11 mouse cellular contexts compared by ENCODE assay signal in genomic region chr10:81388505-81389055, GRCm38 (mm10). TPM values are rescaled to one million over a fixed set of nuclear protein-coding genes. Genes with fewer than 3 reads are reported as not detected.
A peak's percentile ranks its signal among the peaks of the same experiment; 100 is the strongest.
DNase-seq lines count a peak whose midpoint lies in the region; ATAC-seq and TF ChIP-seq lines count a peak whose summit lies in the region.
"Had no signal": no experiment of that assay in that cellular context is flagged by ENCODE, and none has a peak within 500 bp of the region (broad histone marks: within the 10 kb centered on the region; RNA-seq: fewer than 3 reads in every experiment).

Gene Gm48552 (plus strand): TSS chr10:81389005.

- no peak for TF ChIP-seq CTCF in forebrain, postnatal 0 days (IDR thresholded peaks at IDR 0.05; ENCODE audit: low read depth)
- TF ChIP-seq CTCF in stomach, postnatal 0 days (IDR thresholded peaks at IDR 0.05; ENCODE audit: low read depth) = no peak
- no peak for TF ChIP-seq CTCF in lung, adult 2 months (IDR thresholded peaks at IDR 0.05; ENCODE audit: insufficient read depth, low read length)

- DNase-seq in forebrain, embryonic 10.5 days (ENCODE audit: extremely low spot score, low spot score) = no peak
- DNase-seq in forebrain, postnatal 0 days = no peak
- DNase-seq in neural tube, embryonic 11.5 days (ENCODE audit: low spot score) = no peak
- no peak for DNase-seq in neural tube, embryonic 10.5 days (ENCODE audit: extremely low spot score, low spot score)
- DNase-seq in stomach, postnatal 0 days (ENCODE audit: low spot score) = peak; percentile 70
- DNase-seq in lung, adult 2 months = no peak
- DNase-seq: spleen, adult 18-20 months had no signal

- 91% methylated on average over 5 of the region's 5 CpGs for WGBS in forebrain, embryonic 10.5 days
- 86% methylated on average over 5 of the region's 5 CpGs for WGBS in forebrain, postnatal 0 days
- WGBS in hindbrain, embryonic 13.5 days = 83% methylated on average over 5 of the region's 5 CpGs
- WGBS in hindbrain, embryonic 12.5 days = 90% methylated on average over 5 of the region's 5 CpGs
- 80% methylated on average over 5 of the region's 5 CpGs for WGBS in neural tube, embryonic 11.5 days
- 52% methylated on average over 5 of the region's 5 CpGs for WGBS in stomach, postnatal 0 days
- WGBS in lung, adult 2 months = 56% methylated on average over 5 of the region's 5 CpGs

- peaks cover 42% of the 10 kb centered on the region for H3K4me1 ChIP-seq in forebrain, embryonic 10.5 days
- H3K4me1 ChIP-seq in forebrain, postnatal 0 days (ENCODE audit: insufficient read depth) = peaks cover 11% of the 10 kb centered on the region
- H3K4me1 ChIP-seq in hindbrain, embryonic 13.5 days (replicated peaks) = peaks cover 38% of the 10 kb centered on the region
- peaks cover 23% of the 10 kb centered on the region for H3K4me1 ChIP-seq in hindbrain, embryonic 12.5 days
- H3K4me1 ChIP-seq in neural tube, embryonic 11.5 days (ENCODE audit: control insufficient read depth, insufficient read depth, low read length) = peaks cover 15% of the 10 kb centered on the region
- H3K4me1 ChIP-seq in stomach, postnatal 0 days (replicated peaks; ENCODE audit: control insufficient read depth, insufficient read depth) = peaks cover 12% of the 10 kb centered on the region
- H3K4me1 ChIP-seq in lung, adult 2 months (ENCODE audit: control insufficient read depth, insufficient read depth, low read length) = peaks cover 17% of the 10 kb centered on the region

- no peak for ATAC-seq in forebrain, postnatal 0 days
- ATAC-seq in hindbrain, embryonic 13.5 days (ENCODE audit: low FRiP score) = no peak
- ATAC-seq in hindbrain, embryonic 12.5 days (ENCODE audit: low FRiP score) = no peak
- no peak for ATAC-seq in neural tube, embryonic 11.5 days (ENCODE audit: insufficient read depth, low FRiP score, low TSS enrichment)
- ATAC-seq in stomach, postnatal 0 days (ENCODE audit: low FRiP score, low TSS enrichment) = peak; percentile 5; the same call in 1 of the 2 replicates
- ATAC-seq: activated CD4-positive, CD25-positive, alpha-beta regulatory T cell, adult 4 months had no signal

- no peak for TF ChIP-seq POLR2A in lung, adult 2 months (IDR thresholded peaks at IDR 0.05; ENCODE audit: borderline replicate concordance, extremely low read depth, low read depth, low read length)

- peaks cover 48% of the 10 kb centered on the region for H3K36me3 ChIP-seq in forebrain, embryonic 10.5 days (replicated peaks)
- peaks cover 39% of the 10 kb centered on the region for H3K36me3 ChIP-seq in forebrain, postnatal 0 days (ENCODE audit: insufficient read depth)
- H3K36me3 ChIP-seq in hindbrain, embryonic 13.5 days = peaks cover 41% of the 10 kb centered on the region
- peaks cover 36% of the 10 kb centered on the region for H3K36me3 ChIP-seq in hindbrain, embryonic 12.5 days
- peaks cover 18% of the 10 kb centered on the region for H3K36me3 ChIP-seq in neural tube, embryonic 11.5 days (ENCODE audit: control insufficient read depth, insufficient read depth, low read length)
- H3K36me3 ChIP-seq in stomach, postnatal 0 days (ENCODE audit: control insufficient read depth, insufficient read depth, low read length) = peaks cover 15% of the 10 kb centered on the region; the same call in 1 of the 2 replicates

- 0 out of 2 replicates have a peak within 1 kb of the TSS, but pooled peaks have one; percentile 21 for H3K27ac ChIP-seq in forebrain, embryonic 10.5 days
- no peak within 1 kb of the TSS for H3K27ac ChIP-seq in forebrain, postnatal 0 days (ENCODE audit: low read depth, low read length)
- 0 out of 2 replicates have a peak within 1 kb of the TSS, but pooled peaks have one; percentile 52 for H3K27ac ChIP-seq in hindbrain, embryonic 13.5 days
- no peak within 1 kb of the TSS for H3K27ac ChIP-seq in hindbrain, embryonic 12.5 days
- no peak within 1 kb of the TSS for H3K27ac ChIP-seq in neural tube, embryonic 11.5 days (ENCODE audit: low read depth, low read length)
- peak within 1 kb of the TSS; percentile 24; the same call in 1 of the 2 replicates for H3K27ac ChIP-seq in stomach, postnatal 0 days (replicated peaks)

- TF ChIP-seq EP300 in stomach, postnatal 0 days (optimal IDR thresholded peaks at IDR 0.05) = no peak

- no peak within 1 kb of the TSS for H3K9ac ChIP-seq in forebrain, postnatal 0 days
- H3K9ac ChIP-seq in hindbrain, embryonic 13.5 days = peak within 1 kb of the TSS; percentile 55; the same call in 1 of the 2 replicates
- no peak within 1 kb of the TSS for H3K9ac ChIP-seq in hindbrain, embryonic 12.5 days
- peak within 1 kb of the TSS; percentile 5; the same call in 1 of the 2 replicates for H3K9ac ChIP-seq in neural tube, embryonic 11.5 days (ENCODE audit: low read length)
- H3K9ac ChIP-seq in stomach, postnatal 0 days (ENCODE audit: low read length) = peak within 1 kb of the TSS; percentile 31; the same call in 1 of the 2 replicates

- H3K27me3 ChIP-seq in forebrain, embryonic 10.5 days (ENCODE audit: poor library complexity, severe bottlenecking) = 0 out of 2 replicates have a peak, but pooled peaks cover 6% of the 10 kb centered on the region
- H3K27me3 ChIP-seq in forebrain, postnatal 0 days (ENCODE audit: insufficient read depth, low read length) = no peaks in the 10 kb centered on the region
- 0 out of 2 replicates have a peak, but pooled peaks cover 2% of the 10 kb centered on the region for H3K27me3 ChIP-seq in hindbrain, embryonic 13.5 days
- no peaks in the 10 kb centered on the region for H3K27me3 ChIP-seq in hindbrain, embryonic 12.5 days
- no peaks in the 10 kb centered on the region for H3K27me3 ChIP-seq in neural tube, embryonic 11.5 days (ENCODE audit: control insufficient read depth, insufficient read depth, low read length)
- no peaks in the 10 kb centered on the region for H3K27me3 ChIP-seq in stomach, postnatal 0 days (ENCODE audit: control insufficient read depth, insufficient read depth, low read length)

- H3K9me3 ChIP-seq in forebrain, embryonic 10.5 days = no peaks in the 10 kb centered on the region
- no peaks in the 10 kb centered on the region for H3K9me3 ChIP-seq in forebrain, postnatal 0 days (ENCODE audit: low read length)
- H3K9me3 ChIP-seq in hindbrain, embryonic 13.5 days = no peaks in the 10 kb centered on the region
- H3K9me3 ChIP-seq in hindbrain, embryonic 12.5 days (replicated peaks) = no peaks in the 10 kb centered on the region
- H3K9me3 ChIP-seq in neural tube, embryonic 11.5 days (ENCODE audit: control insufficient read depth, low read length) = no peaks in the 10 kb centered on the region
- no peaks in the 10 kb centered on the region for H3K9me3 ChIP-seq in stomach, postnatal 0 days (ENCODE audit: control insufficient read depth, low read length)
- H3K9me3 ChIP-seq: G1E had no signal

- no peak within 1 kb of the TSS for H3K4me2 ChIP-seq in forebrain, postnatal 0 days (ENCODE audit: low read depth)
- no peak within 1 kb of the TSS for H3K4me2 ChIP-seq in hindbrain, embryonic 13.5 days
- no peak within 1 kb of the TSS for H3K4me2 ChIP-seq in hindbrain, embryonic 12.5 days (replicated peaks)
- no peak within 1 kb of the TSS for H3K4me2 ChIP-seq in neural tube, embryonic 11.5 days (ENCODE audit: low read depth)
- H3K4me2 ChIP-seq in stomach, postnatal 0 days (replicated peaks; ENCODE audit: low read depth) = no peak within 1 kb of the TSS

- 0 out of 2 replicates have a peak within 1 kb of the TSS, but pooled peaks have one; percentile 13 for H3K4me3 ChIP-seq in forebrain, embryonic 10.5 days
- H3K4me3 ChIP-seq in forebrain, postnatal 0 days (ENCODE audit: low read depth, low read length) = no peak within 1 kb of the TSS
- no peak within 1 kb of the TSS for H3K4me3 ChIP-seq in hindbrain, embryonic 13.5 days
- no peak within 1 kb of the TSS for H3K4me3 ChIP-seq in hindbrain, embryonic 12.5 days
- H3K4me3 ChIP-seq in neural tube, embryonic 11.5 days (ENCODE audit: low read depth, low read length) = no peak within 1 kb of the TSS
- H3K4me3 ChIP-seq in stomach, postnatal 0 days (ENCODE audit: low read depth, low read length) = no peak within 1 kb of the TSS
- no peak within 1 kb of the TSS for H3K4me3 ChIP-seq in lung, adult 2 months (replicated peaks; ENCODE audit: extremely low read depth, low read depth, low read length)

RNA-seq across cellular contexts. Expression of gene Gm48552, which starts in this region (rescaled TPM):
- 0.78 and 1.4 TPM in 2 replicates for polyA plus RNA-seq in forebrain, embryonic 10.5 days (2016; fragmentation: Nextera tagmentation; extraction: Ambion mirVana)
- total RNA-seq in forebrain, postnatal 0 days (2014; rRNA removed) = 5.8 and 16.6 TPM in 2 replicates
- polyA plus RNA-seq in forebrain, postnatal 0 days (2015; fragmentation: Nextera tagmentation; extraction: Ambion mirVana) = 1.9 and 3.7 TPM in 2 replicates
- 2.0 and 2.3 TPM in 2 replicates for polyA plus RNA-seq in hindbrain, embryonic 13.5 days (2015; fragmentation: Nextera tagmentation; extraction: Ambion mirVana)
- polyA plus RNA-seq in hindbrain, embryonic 12.5 days (2016; fragmentation: Nextera tagmentation; extraction: Ambion mirVana) = 1.1 and 2.4 TPM in 2 replicates
- polyA plus RNA-seq in neural tube, embryonic 11.5 days (2014; fragmentation: Nextera tagmentation; extraction: Ambion mirVana) = 0.97 and 1.3 TPM in 2 replicates
- 0.29 and 0.36 TPM in 2 replicates for polyA plus RNA-seq in stomach, postnatal 0 days (2015; fragmentation: Nextera tagmentation; extraction: Ambion mirVana)
- 3.6 and 5.9 TPM in 2 replicates for polyA plus RNA-seq in lung, adult 2 months (2012; rRNA removed)

Comparison
In these comparisons a context has a peak if more than half of its experiments do, and no peak if none do; other contexts are left out.
1. H3K27ac ChIP-seq: peak in forebrain, embryonic 10.5 days (single experiment) and hindbrain, embryonic 13.5 days (single experiment); none in forebrain, postnatal 0 days (single experiment), hindbrain, embryonic 12.5 days (single experiment) and neural tube, embryonic 11.5 days (single experiment).
2. H3K9ac ChIP-seq: peak in hindbrain, embryonic 13.5 days (single experiment) and neural tube, embryonic 11.5 days (single experiment); none in forebrain, postnatal 0 days (single experiment) and hindbrain, embryonic 12.5 days (single experiment).
3. Peak in DNase-seq, ATAC-seq, H3K27ac ChIP-seq and H3K9ac ChIP-seq in stomach, postnatal 0 days; RNA of the gene not detected or under 1 TPM.